Mouse (Mus musculus) limb, embryonic 10.5 days (tissue): ENCODE results near the gene Hand1. TPM values are rescaled to one million over a fixed set of nuclear protein-coding genes. Genes with fewer than 3 reads are reported as not detected.
A peak's percentile ranks its signal among the peaks of the same experiment; 100 is the strongest.

Source experiments
- DNase-seq: peaks from one replicate; pipeline ENCODE4 v3.0.0-alpha.2; 2017; ENCODE audit warnings: low spot score
- H3K27ac ChIP-seq: fragments of 300-500 bp; sonication (generic); 2 replicates; pipeline ENCODE4 v1.5.1; 2016; ENCODE audit warnings: mild to moderate bottlenecking
- H3K27me3 ChIP-seq: fragments of 300-500 bp; sonication (generic); 2 replicates; pipeline ENCODE4 v1.6.1; 2016; ENCODE audit warnings: low read depth, mild to moderate bottlenecking; ENCODE audit not compliant: poor library complexity, severe bottlenecking
- H3K36me3 ChIP-seq: fragments of 300-500 bp; sonication (generic); 2 replicates; pipeline ENCODE4 v1.6.1; 2016; ENCODE audit warnings: mild to moderate bottlenecking, moderate library complexity
- H3K4me1 ChIP-seq: fragments of 300-500 bp; sonication (generic); 2 replicates; pipeline ENCODE4 v1.6.1; 2016
- H3K4me3 ChIP-seq: fragments of 300-500 bp; sonication (generic); 2 replicates; pipeline ENCODE4 v1.5.1; 2016; ENCODE audit warnings: mild to moderate bottlenecking, moderate library complexity
- H3K9me3 ChIP-seq: fragments of 300-500 bp; sonication (generic); replicated peaks from 2 replicates; pipeline ENCODE4 v1.6.1; 2016; ENCODE audit warnings: mild to moderate bottlenecking
- WGBS: fragments of 180-500 bp; shearing (Covaris S2); methylation state at CpG from one replicate; pipeline ENCODE4 v1.1.7; 2016; 5-methylcytosine and 5-hydroxymethylcytosine counted together
- polyA plus RNA-seq: library from polyadenylated mRNA; unstranded; fragments of >200 nt; fragmentation: Nextera tagmentation; extraction: Ambion mirVana; gene quantifications from 2 replicates; pipeline ENCODE4 v1.2.1, GENCODE M21; 2016

Hand1 gene
- polyA plus RNA-seq, result 3.3 and 8.5 TPM in 2 replicates

- H3K4me3 ChIP-seq, result peak within 1 kb of the TSS; percentile 48
- peak within 1 kb of the TSS; percentile 37 for H3K27ac ChIP-seq
- H3K36me3 ChIP-seq, result no peaks in the 10 kb centered on the region
- peaks cover 77% of the 10 kb centered on the region for H3K4me1 ChIP-seq
- 1% methylated on average over 23 of the region's 23 CpGs for WGBS
- H3K9me3 ChIP-seq, result no peaks in the 10 kb centered on the region
- DNase-seq, result peak; percentile 62
- H3K27me3 ChIP-seq, result peaks cover 100% of the 10 kb centered on the region
These were observed at the start of gene Hand1 for GRCm38 (mm10) chr11:57832552-57833201. Gene Hand1 (minus strand): TSS chr11:57832818.

GRCm38 (mm10) chr11:57876157-57876556, 43.5 kb upstream of the Hand1 start:
- Histone ChIP-seq H3K4me3 (no peak overlapping the region), H3K9me3 (no peaks in the 10 kb centered on the region), H3K4me1 (peaks cover 8% of the 10 kb centered on the region; the same call in 1 of the 2 replicates), H3K27ac (no peak overlapping the region), H3K36me3 (no peaks in the 10 kb centered on the region), H3K27me3 (peaks cover 11% of the 10 kb centered on the region; the same call in 1 of the 2 replicates)
- no peak for DNase-seq
- WGBS, result 87% methylated on average over 2 of the region's 2 CpGs

GRCm38 (mm10) chr11:57873014-57873413, 40.4 kb upstream of the Hand1 start:
- 52% methylated on average over 3 of the region's 3 CpGs for WGBS
- DNase-seq, result no peak
- H3K27ac ChIP-seq, result no peak overlapping the region

GRCm38 (mm10) chr11:57868753-57869460, 36.3 kb upstream of the Hand1 start:
- no peaks in the 10 kb centered on the region for H3K9me3 ChIP-seq
- no peak overlapping the region for H3K27ac ChIP-seq
- no peaks in the 10 kb centered on the region for H3K36me3 ChIP-seq
- H3K4me1 ChIP-seq, result peaks cover 38% of the 10 kb centered on the region
- H3K4me3 ChIP-seq, result no peak overlapping the region
- H3K27me3 ChIP-seq, result peaks cover 65% of the 10 kb centered on the region
- 45% methylated on average over 9 of the region's 9 CpGs for WGBS
- DNase-seq, result no peak

More at GRCm38 (mm10) chr11:57873014-57873413, 40.4 kb upstream of the Hand1 start:
- Histone ChIP-seq H3K27me3 (peaks cover 32% of the 10 kb centered on the region; the same call in 1 of the 2 replicates), H3K4me1 (peaks cover 14% of the 10 kb centered on the region; the same call in 1 of the 2 replicates), H3K9me3 (no peaks in the 10 kb centered on the region), H3K36me3 (no peaks in the 10 kb centered on the region), H3K4me3 (no peak overlapping the region)

- Histone ChIP-seq H3K4me1 (peaks cover 31% of the 10 kb centered on the region), H3K9me3 (no peaks in the 10 kb centered on the region), H3K27me3 (peaks cover 72% of the 10 kb centered on the region), H3K36me3 (no peaks in the 10 kb centered on the region), H3K27ac (peak overlapping the region; percentile 47; the same call in 1 of the 2 replicates), H3K4me3 (no peak overlapping the region)
- 12% methylated on average over 7 of the region's 7 CpGs for WGBS
- no peak for DNase-seq
These were observed 33.8 kb upstream of the Hand1 start for GRCm38 (mm10) chr11:57866466-57866865.

- H3K36me3 ChIP-seq, result no peaks in the 10 kb centered on the region
- no peak overlapping the region for H3K4me3 ChIP-seq
- peaks cover 28% of the 10 kb centered on the region for H3K4me1 ChIP-seq
- H3K27ac ChIP-seq, result no peak overlapping the region; the same call in 1 of the 2 replicates
- H3K9me3 ChIP-seq, result no peaks in the 10 kb centered on the region
- WGBS, result 9% methylated on average over 8 of the region's 8 CpGs
- H3K27me3 ChIP-seq, result peaks cover 57% of the 10 kb centered on the region
- no peak for DNase-seq
These were observed 32.0 kb upstream of the Hand1 start for GRCm38 (mm10) chr11:57864577-57864976.

- Histone ChIP-seq H3K4me1 (peaks cover 22% of the 10 kb centered on the region), H3K27me3 (peaks cover 43% of the 10 kb centered on the region), H3K36me3 (no peaks in the 10 kb centered on the region), H3K4me3 (no peak overlapping the region), H3K9me3 (no peaks in the 10 kb centered on the region), H3K27ac (no peak overlapping the region)
- WGBS, result 94% methylated on average over 7 of the region's 7 CpGs
- DNase-seq, result no peak
These were observed 29.5 kb upstream of the Hand1 start for GRCm38 (mm10) chr11:57862088-57862487.

- H3K36me3 ChIP-seq, result no peaks in the 10 kb centered on the region
- H3K9me3 ChIP-seq, result no peaks in the 10 kb centered on the region
- no peak for DNase-seq
- no peaks in the 10 kb centered on the region for H3K27me3 ChIP-seq
- H3K27ac ChIP-seq, result no peak overlapping the region
- WGBS, result 67% methylated on average over 4 of the region's 4 CpGs
- H3K4me3 ChIP-seq, result no peak overlapping the region
- peaks cover 9% of the 10 kb centered on the region; the same call in 1 of the 2 replicates for H3K4me1 ChIP-seq
These were observed 25.1 kb upstream of the Hand1 start for GRCm38 (mm10) chr11:57857709-57858108.

- 65% methylated on average over 6 of the region's 6 CpGs for WGBS
- DNase-seq, result no peak
These were observed 21.0 kb upstream of the Hand1 start for GRCm38 (mm10) chr11:57853571-57853970.

GRCm38 (mm10) chr11:57850931-57851330, 18.3 kb upstream of the Hand1 start:
- no peak overlapping the region for H3K4me3 ChIP-seq
- 76% methylated on average over 3 of the region's 3 CpGs for WGBS
- no peaks in the 10 kb centered on the region for H3K9me3 ChIP-seq
- peaks cover 38% of the 10 kb centered on the region for H3K27me3 ChIP-seq
- H3K4me1 ChIP-seq, result peaks cover 10% of the 10 kb centered on the region
- DNase-seq, result no peak
- H3K27ac ChIP-seq, result no peak overlapping the region
- no peaks in the 10 kb centered on the region for H3K36me3 ChIP-seq

More at GRCm38 (mm10) chr11:57853571-57853970, 21.0 kb upstream of the Hand1 start:
- H3K4me3 ChIP-seq, result no peak overlapping the region
- H3K27me3 ChIP-seq, result peaks cover 26% of the 10 kb centered on the region
- no peaks in the 10 kb centered on the region for H3K9me3 ChIP-seq
- no peaks in the 10 kb centered on the region for H3K36me3 ChIP-seq
- no peak overlapping the region; the same call in 1 of the 2 replicates for H3K27ac ChIP-seq
- peaks cover 11% of the 10 kb centered on the region for H3K4me1 ChIP-seq

GRCm38 (mm10) chr11:57850298-57850697, 17.7 kb upstream of the Hand1 start:
- H3K4me1 ChIP-seq, result peaks cover 16% of the 10 kb centered on the region
- no peaks in the 10 kb centered on the region for H3K9me3 ChIP-seq
- H3K27ac ChIP-seq, result no peak overlapping the region
- H3K27me3 ChIP-seq, result peaks cover 43% of the 10 kb centered on the region
- 56% methylated on average over 7 of the region's 7 CpGs for WGBS
- DNase-seq, result no peak
- no peak overlapping the region for H3K4me3 ChIP-seq
- H3K36me3 ChIP-seq, result no peaks in the 10 kb centered on the region

- H3K27me3 ChIP-seq, result peaks cover 50% of the 10 kb centered on the region
- DNase-seq, result no peak
- H3K4me1 ChIP-seq, result peaks cover 11% of the 10 kb centered on the region
- no peaks in the 10 kb centered on the region for H3K9me3 ChIP-seq
- 69% methylated on average over 7 of the region's 7 CpGs for WGBS
- no peak overlapping the region for H3K27ac ChIP-seq
- no peak overlapping the region for H3K4me3 ChIP-seq
- no peaks in the 10 kb centered on the region for H3K36me3 ChIP-seq
These were observed 14.8 kb upstream of the Hand1 start for GRCm38 (mm10) chr11:57847396-57847795.
